Mouse (Mus musculus) brain, embryonic 14.5 days (tissue): ENCODE measurements around the gene Notum.

Experiments
- CTCF ChIP-seq: fragments of 200-500 bp; IDR thresholded peaks from 2 replicates; pipeline ENCODE4 v1.5.1; 2012; ENCODE audit warnings: inconsistent platforms, mild to moderate bottlenecking, moderate library complexity, borderline replicate concordance; ENCODE audit not compliant: insufficient read depth, insufficient read length; ENCODE audit errors: extremely low read depth
- POLR2A ChIP-seq: fragments of 200-500 bp; IDR thresholded peaks from 2 replicates; pipeline ENCODE4 v1.6.1; 2012; ENCODE audit warnings: mild to moderate bottlenecking, inconsistent platforms, borderline replicate concordance; ENCODE audit not compliant: poor library complexity, insufficient read depth, insufficient read length, severe bottlenecking; ENCODE audit errors: extremely low read depth

DNA sequence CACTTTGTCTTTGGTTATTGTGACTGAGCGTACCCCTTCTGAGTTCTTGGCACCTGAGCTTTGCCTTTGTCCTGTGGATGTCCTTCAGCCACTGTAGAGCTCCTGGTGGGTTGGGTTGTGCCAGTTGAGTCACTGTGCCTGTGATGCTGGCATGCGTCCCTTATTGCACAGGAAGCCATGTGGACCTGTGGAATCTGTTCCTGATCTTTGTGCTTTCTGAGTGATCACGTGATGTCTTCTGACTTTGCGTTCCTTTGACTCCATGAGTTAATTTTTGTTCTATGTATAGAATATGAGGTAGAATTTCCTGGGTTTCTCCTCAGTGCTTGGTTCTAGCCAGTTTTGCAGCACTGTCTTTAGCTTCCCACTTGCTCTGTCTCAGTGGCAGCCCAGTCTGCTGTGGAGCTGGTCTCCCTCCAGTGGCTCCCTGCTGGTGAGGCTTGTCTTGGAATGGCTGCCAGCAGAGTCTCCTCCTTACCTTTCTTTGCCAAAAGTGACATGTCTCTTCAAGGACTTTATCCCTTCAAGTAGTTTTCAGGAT lies 31.6 kb upstream of the Notum start:
- TF ChIP-seq CTCF = no peak
- no peak for TF ChIP-seq POLR2A
